Mouse (Mus musculus) gastrocnemius, postnatal 36 days (tissue): ENCODE measurements around the gene Itga2. TPM values are rescaled to one million over a fixed set of nuclear protein-coding genes. Genes with fewer than 3 reads are reported as not detected.
A peak's percentile ranks its signal among the peaks of the same experiment; 100 is the strongest.

ENCODE experiments used
- DNase-seq, 2 experiments: peaks; one replicate each; pipeline ENCODE4 v3.0.0; 2022
- intact Hi-C: fragments of 180-260 bp; cut with DNase I; formaldehyde crosslinking; loops from one replicate; pipeline ENCODE4 v1.15.1; 2025
- total RNA-seq, 2 experiments: library from RNA; stranded (reverse); gene quantifications; 2 replicates each; pipeline ENCODE4 v1.2.3; 2021

The Itga2 gene
- total RNA-seq, 2 experiments from 2014 or later = 0.74 to 0.79 TPM

DNA sequence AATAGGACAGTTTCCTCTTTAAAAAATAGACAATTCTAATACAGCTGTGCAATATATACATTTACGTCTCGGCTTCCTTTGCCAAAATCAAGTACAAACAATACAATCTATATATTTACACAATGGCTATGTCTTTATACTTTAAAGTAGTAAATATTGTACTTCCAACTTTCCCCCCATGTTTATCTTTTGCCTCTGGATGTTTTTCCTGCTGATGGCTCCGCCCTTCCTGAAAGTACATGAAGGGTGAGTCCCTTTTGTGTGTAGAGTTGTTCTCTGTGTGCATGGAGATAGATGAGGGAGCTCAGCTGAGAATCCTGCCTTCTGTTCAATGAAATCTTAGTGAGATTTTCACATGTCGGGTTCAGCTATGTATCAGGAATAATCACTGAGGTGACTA, 98.5 kb downstream of the Itga2 start:
- intact Hi-C loops = loop anchor here (5.0 to 10.0 kb wide), 2 partner anchors 99 to 261 kb away; partner anchors contain the start of genes Itga2 and Pelo
- DNase-seq = no peak

DNA sequence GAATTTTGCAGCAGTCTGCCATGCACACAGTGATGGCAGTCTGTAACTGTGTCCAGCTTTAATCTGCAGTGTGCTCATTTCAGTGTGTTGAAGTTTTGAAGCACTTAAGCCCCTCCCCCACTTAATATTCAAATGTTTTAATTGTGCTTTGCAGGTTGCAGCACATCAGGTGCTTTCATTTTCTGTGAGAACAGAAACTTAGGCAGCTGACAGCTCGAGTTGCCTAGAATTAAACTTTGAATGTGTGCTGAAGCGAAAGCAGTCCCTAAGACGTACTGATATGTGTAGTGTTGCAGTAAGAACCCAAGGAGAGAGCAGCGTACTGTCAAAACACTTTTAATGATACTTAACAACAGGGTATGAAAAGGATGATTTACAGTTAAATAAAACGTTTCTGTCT, 99.1 kb downstream of the Itga2 start:
- intact Hi-C loops = loop anchor here (5.0 to 10.0 kb wide), 2 partner anchors 100 to 262 kb away; partner anchors contain the start of genes Itga2 and Pelo
- DNase-seq = no peak

DNA sequence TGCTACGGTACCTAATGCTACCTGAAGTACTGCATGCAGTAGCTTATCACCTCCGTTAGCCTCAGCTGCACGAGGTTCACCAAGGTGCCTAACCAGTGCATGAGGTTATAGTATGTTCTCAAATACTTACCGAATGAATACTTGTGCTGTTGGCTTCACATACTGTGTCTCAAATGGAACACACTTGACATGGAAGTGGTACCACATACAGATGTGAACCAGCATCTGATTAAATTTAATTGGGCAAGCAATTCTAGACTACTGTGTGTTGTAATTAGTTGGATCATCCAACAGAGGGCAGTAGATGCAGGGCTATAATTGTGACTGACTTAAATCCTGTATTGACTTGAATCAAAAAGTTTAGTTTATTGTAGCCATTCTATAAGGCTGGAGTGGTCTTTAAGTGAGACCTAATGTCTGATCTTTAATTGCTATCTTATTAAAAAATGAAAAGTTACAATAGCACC, 100.5 kb downstream of the Itga2 start:
- DNase-seq = no peak
- intact Hi-C loops = loop anchor here (2.0 to 10.0 kb wide), 3 partner anchors 101 to 263 kb away; partner anchors contain the start of genes Itga2 and Pelo

- no peak for DNase-seq
- intact Hi-C loops = no loop called here
Observed at GRCm38 (mm10) chr13:114825377-114825855, 106.5 kb downstream of the Itga2 start.

DNA sequence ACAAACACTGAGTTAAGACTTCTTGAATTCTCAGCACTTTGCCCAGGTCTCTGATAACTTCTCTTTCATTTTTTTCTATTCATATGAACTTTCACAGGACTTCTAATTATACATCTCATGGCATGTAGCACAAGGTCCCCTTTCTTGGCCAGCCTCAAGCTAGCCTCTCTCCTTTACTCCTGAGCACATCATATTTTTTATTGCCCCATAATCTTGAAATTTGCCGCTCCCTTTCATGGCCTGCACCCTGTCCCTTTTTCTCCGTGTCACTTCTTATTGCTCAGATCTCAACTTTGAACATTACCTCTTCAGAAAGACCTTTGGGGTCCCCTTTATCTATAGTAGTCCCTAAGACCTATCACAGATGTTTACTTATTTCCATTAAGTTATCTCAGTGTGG, 109.0 kb downstream of the Itga2 start:
- intact Hi-C loops = no loop called here
- DNase-seq = no peak

DNA sequence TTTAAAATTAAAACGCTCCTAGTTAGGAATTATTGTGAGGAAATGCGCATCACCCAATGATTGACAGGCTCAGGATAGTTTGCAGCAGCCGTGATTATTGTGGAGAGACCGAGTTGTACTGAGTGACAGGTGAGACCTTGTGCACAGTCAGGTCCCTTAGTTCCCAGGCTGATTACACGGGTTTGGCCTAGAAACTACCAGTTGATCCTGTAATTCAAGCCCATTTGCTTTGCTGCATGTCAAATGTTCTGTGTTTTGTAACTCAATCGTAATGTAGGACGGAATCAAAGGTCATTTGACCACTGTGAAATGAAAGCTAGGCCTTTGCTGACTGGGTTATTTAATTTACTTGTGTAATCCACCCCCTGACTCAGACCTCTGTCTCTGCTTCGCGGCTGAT, 113.4 kb downstream of the Itga2 start:
- intact Hi-C loops = no loop called here
- DNase-seq = no peak

DNA sequence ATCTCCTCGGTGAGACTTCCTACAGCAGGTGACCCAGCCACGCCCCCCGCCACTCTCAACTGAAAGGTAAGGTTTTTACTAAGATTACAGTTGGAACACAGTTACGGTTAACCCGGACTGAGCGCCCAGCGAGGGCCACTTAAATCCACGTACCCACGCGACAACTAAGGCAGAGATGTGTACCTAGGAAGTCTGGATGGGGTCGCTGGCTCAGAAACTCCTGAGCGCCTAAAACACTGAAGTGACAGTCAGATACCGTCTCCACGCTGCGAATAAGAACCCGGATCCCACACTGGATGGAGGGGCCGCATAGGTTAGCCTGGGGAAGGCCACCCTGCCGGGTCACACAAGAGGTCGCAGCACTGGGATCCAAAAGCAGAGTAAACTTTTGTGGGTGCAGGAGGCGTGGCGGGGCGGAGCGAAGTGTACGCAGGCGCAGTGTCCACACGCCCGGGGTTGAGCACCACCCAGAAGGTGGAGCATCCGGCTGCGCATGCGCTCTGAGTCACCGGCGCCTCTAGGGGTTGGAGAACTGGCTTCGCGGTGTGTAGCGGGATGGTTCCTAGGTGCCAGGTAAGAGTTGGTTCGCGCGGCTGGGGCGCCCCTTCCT, 114.0 kb downstream of the Itga2 start, which contains the start of gene Mocs2:
Gene Mocs2, plus strand, starts transcription at position 486 of the 610 bp plus-strand sequence.
- DNase-seq = peak; percentile 92
- intact Hi-C loops = no loop called here

DNA sequence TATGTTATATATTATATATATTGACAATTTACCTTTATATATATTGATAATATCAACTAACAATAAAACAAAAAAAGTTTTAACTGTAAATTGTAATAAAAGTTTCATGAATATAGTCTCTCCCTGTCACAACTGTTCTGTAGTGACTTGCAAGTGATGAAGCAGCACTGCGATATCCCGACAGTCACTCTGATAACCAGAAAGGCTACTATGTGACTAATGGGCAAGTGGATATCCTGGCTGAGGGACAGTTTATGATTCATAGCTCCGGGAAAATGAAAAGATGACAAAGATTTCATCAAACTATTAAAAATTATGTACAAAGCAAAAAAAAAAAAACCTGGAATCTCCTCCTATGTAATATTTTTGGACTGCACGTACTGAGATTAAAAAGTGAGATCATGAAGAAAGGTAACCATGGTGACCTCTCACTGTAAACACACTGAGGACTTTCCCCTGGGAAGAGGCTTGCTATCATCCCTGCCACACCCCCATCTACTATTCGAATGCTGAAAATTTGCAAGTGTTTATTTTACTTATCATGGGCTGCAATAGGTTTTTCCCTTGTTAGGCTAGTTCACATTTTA, 122.2 kb downstream of the Itga2 start:
- intact Hi-C loops = no loop called here
- DNase-seq = no peak

DNA sequence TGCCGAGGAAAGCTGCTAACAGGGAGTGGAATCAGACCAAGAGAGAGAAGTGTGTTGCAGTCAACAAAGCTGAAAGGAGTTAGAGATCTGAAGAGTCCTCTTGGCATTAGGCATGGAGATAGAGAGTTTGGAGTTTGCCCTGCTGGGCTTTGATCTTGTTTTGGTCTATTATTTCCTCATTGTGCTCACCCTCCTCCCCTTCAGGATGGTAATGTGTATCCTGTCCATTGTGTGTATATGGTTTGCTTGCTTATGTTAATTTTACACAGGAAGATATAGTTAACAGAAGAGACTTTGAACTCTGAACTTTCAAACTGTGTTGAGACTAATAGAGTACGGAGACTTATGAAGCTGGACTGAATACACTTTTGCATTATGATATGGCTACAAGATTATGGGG, 128.9 kb downstream of the Itga2 start:
- intact Hi-C loops = no loop called here
- DNase-seq = no peak

GRCm38 (mm10) chr13:114801857-114802256, 130.0 kb downstream of the Itga2 start:
- intact Hi-C loops = no loop called here

DNA sequence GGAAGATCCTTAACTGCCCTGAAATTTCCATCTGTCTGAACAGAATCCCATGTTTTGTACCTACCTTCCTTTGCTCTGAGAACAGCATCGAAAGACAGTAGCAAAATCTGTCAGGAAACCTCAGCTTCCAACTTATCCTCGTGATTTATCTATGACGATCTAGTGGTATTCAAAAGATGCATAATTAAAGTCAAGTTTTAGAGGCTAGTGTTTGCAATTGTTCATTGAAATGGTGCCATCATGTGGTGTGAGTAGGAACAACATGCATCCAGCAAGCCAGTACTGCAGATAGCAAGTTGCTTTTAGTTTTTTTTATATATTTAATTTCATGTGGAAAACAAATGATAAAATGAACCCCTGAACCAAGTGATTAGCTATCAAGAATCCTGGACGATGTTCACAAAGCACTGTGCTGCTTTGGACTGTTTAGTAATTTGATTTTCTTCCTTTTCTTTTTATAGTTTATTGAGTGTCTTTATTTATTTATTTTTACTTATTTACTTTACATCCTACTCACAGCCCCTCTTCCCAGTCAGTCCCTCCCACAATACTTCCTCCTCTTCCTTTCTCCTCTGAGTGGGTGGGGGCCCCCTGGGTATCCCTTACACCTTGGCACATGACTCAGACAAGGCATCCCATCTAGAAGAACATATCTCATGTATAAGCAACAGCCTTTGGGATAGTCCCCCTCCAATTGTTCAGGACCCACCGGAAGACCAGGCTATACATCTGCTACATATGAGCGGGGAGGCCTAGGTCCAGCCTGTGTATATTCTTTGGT, 138.5 kb downstream of the Itga2 start:
- peak in 1 of 2 experiments; percentile 49 for DNase-seq
- intact Hi-C loops = loop anchor here (5.0 to 10.0 kb wide), 2 partner anchors 719 to 916 kb away; no protein-coding TSS in a partner anchor

More at GRCm38 (mm10) chr13:114801857-114802256, 130.0 kb downstream of the Itga2 start:
- no peak for DNase-seq

- intact Hi-C loops = loop anchor here (5.0 to 10.0 kb wide), 2 partner anchors 717 to 914 kb away; no protein-coding TSS in a partner anchor
Observed at GRCm38 (mm10) chr13:114791511-114791910, 140.4 kb downstream of the Itga2 start.

More at GRCm38 (mm10) chr13:114791511-114791910, 140.4 kb downstream of the Itga2 start:
- no peak for DNase-seq

Other genes with a start within 250 kb of the Itga2 start
- gene Mocs2, start 113.9 kb downstream of the Itga2 start, total RNA-seq = 10 to 100 TPM; 48.4 to 55.3 TPM
- gene Pelo, start 158.1 kb upstream of the Itga2 start, total RNA-seq = 10 to 100 TPM in 1 of 2 experiments, 1 to 10 TPM in 1; 8.2 to 10.3 TPM
- gene Gm49395, start 169.8 kb upstream of the Itga2 start, total RNA-seq = 1 to 10 TPM; 1.0 to 3.8 TPM
- 1 to 10 TPM; 8.8 to 9.3 TPM for gene Itga1, start 169.9 kb upstream of the Itga2 start, total RNA-seq